Mouse (Mus musculus): ENCODE measurements around the gene Krba1. TPM values are rescaled to one million over a fixed set of nuclear protein-coding genes. Genes with fewer than 3 reads are reported as not detected.

The Krba1 gene
- polyA plus RNA-seq, 1 experiment, result 73.5 TPM

- WGBS, result 94% methylated on average over 6 of the region's 6 CpGs
- no peak overlapping the region for H3K27ac ChIP-seq (ENCODE audit: control insufficient read depth, insufficient read depth, low read length)
- no peaks in the 10 kb centered on the region for H3K27me3 ChIP-seq (ENCODE audit: control insufficient read depth, insufficient read depth, low read length)
- H3K36me3 ChIP-seq (ENCODE audit: control insufficient read depth, insufficient read depth, low read length), result peaks cover 79% of the 10 kb centered on the region
- no peak for DNase-seq
- H3K4me1 ChIP-seq (replicated peaks; ENCODE audit: control insufficient read depth, insufficient read depth, low read length), result no peaks in the 10 kb centered on the region
- TF ChIP-seq POLR2A (IDR thresholded peaks at IDR 0.05; ENCODE audit: control insufficient read depth, extremely low read depth, insufficient read depth, low read length, poor library complexity), result no peak
- TF ChIP-seq CTCF (IDR thresholded peaks at IDR 0.05; ENCODE audit: borderline replicate concordance, control insufficient read depth, extremely low read depth, insufficient read depth, low read length, poor library complexity), result no peak
- H3K4me3 ChIP-seq (ENCODE audit: control insufficient read depth, insufficient read depth, low read length), result no peak overlapping the region
These were observed 16.1 kb downstream of the Krba1 start for GRCm38 (mm10) chr6:48411193-48412092.

DNA sequence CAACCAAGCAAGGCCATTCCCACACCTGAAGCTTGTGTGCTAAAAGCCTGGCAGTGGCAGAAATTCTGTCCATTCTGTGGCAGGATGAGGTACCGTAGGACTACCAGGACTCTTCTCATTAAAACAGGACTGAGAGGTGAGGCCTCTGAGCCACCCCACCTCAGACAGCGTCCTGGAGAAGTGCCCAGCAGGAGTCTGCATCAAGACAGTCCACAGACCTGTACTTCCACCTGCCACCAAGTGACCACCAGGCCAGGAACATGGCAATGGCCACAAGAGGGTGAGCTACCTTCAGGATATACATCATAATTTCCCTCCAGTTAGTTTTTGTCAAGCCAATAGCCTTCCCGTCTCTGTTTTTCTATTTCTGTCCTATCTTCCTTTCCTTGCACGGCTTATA, 16.8 kb downstream of the Krba1 start:
- WGBS, result 95% methylated on average over 4 of the region's 4 CpGs
- no peak for DNase-seq
- H3K4me3 ChIP-seq (ENCODE audit: control insufficient read depth, insufficient read depth, low read length), result no peak overlapping the region
- no peak overlapping the region for H3K27ac ChIP-seq (ENCODE audit: control insufficient read depth, insufficient read depth, low read length)
- H3K4me1 ChIP-seq (replicated peaks; ENCODE audit: control insufficient read depth, insufficient read depth, low read length), result no peaks in the 10 kb centered on the region
- H3K36me3 ChIP-seq (ENCODE audit: control insufficient read depth, insufficient read depth, low read length), result peaks cover 76% of the 10 kb centered on the region
- H3K27me3 ChIP-seq (ENCODE audit: control insufficient read depth, insufficient read depth, low read length), result no peaks in the 10 kb centered on the region
- TF ChIP-seq POLR2A (IDR thresholded peaks at IDR 0.05; ENCODE audit: control insufficient read depth, extremely low read depth, insufficient read depth, low read length, poor library complexity) (no peak), CTCF (IDR thresholded peaks at IDR 0.05; ENCODE audit: borderline replicate concordance, control insufficient read depth, extremely low read depth, insufficient read depth, low read length, poor library complexity) (no peak)

- no peaks in the 10 kb centered on the region for H3K27me3 ChIP-seq (ENCODE audit: control insufficient read depth, insufficient read depth, low read length)
- H3K4me3 ChIP-seq (ENCODE audit: control insufficient read depth, insufficient read depth, low read length), result no peak overlapping the region
- DNase-seq, result no peak
- H3K36me3 ChIP-seq (ENCODE audit: control insufficient read depth, insufficient read depth, low read length), result peaks cover 75% of the 10 kb centered on the region
- TF ChIP-seq CTCF (IDR thresholded peaks at IDR 0.05; ENCODE audit: borderline replicate concordance, control insufficient read depth, extremely low read depth, insufficient read depth, low read length, poor library complexity) (no peak), POLR2A (IDR thresholded peaks at IDR 0.05; ENCODE audit: control insufficient read depth, extremely low read depth, insufficient read depth, low read length, poor library complexity) (no peak)
- whole genome bisulfite sequencing, result 95% methylated on average over 3 of the region's 3 CpGs
- no peaks in the 10 kb centered on the region for H3K4me1 ChIP-seq (replicated peaks; ENCODE audit: control insufficient read depth, insufficient read depth, low read length)
- H3K27ac ChIP-seq (ENCODE audit: control insufficient read depth, insufficient read depth, low read length), result no peak overlapping the region
These were observed 17.3 kb downstream of the Krba1 start for GRCm38 (mm10) chr6:48412662-48413061.

DNA sequence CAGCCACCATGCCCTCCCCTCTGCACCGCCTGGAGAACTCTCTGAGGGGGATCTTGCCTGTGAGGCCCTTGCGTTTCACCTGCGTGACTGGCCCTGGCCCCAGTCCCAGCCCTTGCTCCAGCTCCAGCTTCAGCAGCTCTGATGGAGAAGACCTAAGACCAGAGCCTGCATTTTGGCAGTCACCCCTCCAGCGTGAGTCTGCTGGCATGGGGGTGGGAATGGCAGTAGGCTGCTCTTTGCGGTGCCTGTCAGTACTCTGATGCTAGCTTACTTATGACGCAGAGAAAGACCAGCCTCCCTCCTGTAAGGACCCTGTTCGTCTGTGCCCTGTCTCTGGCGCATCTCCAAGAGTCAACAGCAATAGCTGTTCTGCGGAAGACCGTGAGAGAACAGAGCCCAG, 17.7 kb downstream of the Krba1 start:
- Histone ChIP-seq H3K27me3 (ENCODE audit: control insufficient read depth, insufficient read depth, low read length) (no peaks in the 10 kb centered on the region), H3K36me3 (ENCODE audit: control insufficient read depth, insufficient read depth, low read length) (peaks cover 71% of the 10 kb centered on the region), H3K4me1 (replicated peaks; ENCODE audit: control insufficient read depth, insufficient read depth, low read length) (no peaks in the 10 kb centered on the region), H3K4me3 (ENCODE audit: control insufficient read depth, insufficient read depth, low read length) (no peak overlapping the region), H3K27ac (ENCODE audit: control insufficient read depth, insufficient read depth, low read length) (no peak overlapping the region)
- no peak for DNase-seq
- TF ChIP-seq CTCF (IDR thresholded peaks at IDR 0.05; ENCODE audit: borderline replicate concordance, control insufficient read depth, extremely low read depth, insufficient read depth, low read length, poor library complexity), result no peak
- TF ChIP-seq POLR2A (IDR thresholded peaks at IDR 0.05; ENCODE audit: control insufficient read depth, extremely low read depth, insufficient read depth, low read length, poor library complexity), result no peak
- 93% methylated on average over 10 of the region's 10 CpGs for WGBS

DNA sequence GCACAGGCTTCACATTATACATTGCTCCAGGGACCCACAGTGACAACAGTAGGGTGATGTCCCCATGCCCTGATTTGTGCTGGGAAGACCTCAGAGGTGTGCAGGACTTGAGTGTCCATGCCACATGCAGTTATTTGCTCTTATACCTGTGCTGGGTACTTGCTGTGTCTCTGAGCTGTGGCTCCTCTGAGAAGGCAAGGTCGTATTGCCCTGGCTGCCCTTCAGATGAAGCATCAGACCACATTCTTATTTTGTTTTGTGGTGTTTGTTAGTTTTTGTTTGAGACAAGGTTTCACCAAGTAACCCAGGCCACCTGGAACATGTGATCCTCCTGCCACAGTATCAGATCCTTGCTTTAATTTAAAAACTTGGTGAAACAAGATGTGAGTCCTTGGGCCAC, 19.5 kb downstream of the Krba1 start:
- peaks cover 60% of the 10 kb centered on the region for H3K36me3 ChIP-seq (ENCODE audit: control insufficient read depth, insufficient read depth, low read length)
- no peak for DNase-seq
- H3K4me3 ChIP-seq (ENCODE audit: control insufficient read depth, insufficient read depth, low read length), result no peak overlapping the region
- WGBS, result 100% methylated on average over 1 of the region's 1 CpGs
- no peak for TF ChIP-seq CTCF (IDR thresholded peaks at IDR 0.05; ENCODE audit: borderline replicate concordance, control insufficient read depth, extremely low read depth, insufficient read depth, low read length, poor library complexity)
- TF ChIP-seq POLR2A (IDR thresholded peaks at IDR 0.05; ENCODE audit: control insufficient read depth, extremely low read depth, insufficient read depth, low read length, poor library complexity), result no peak
- no peaks in the 10 kb centered on the region for H3K4me1 ChIP-seq (replicated peaks; ENCODE audit: control insufficient read depth, insufficient read depth, low read length)
- no peak overlapping the region for H3K27ac ChIP-seq (ENCODE audit: control insufficient read depth, insufficient read depth, low read length)
- no peaks in the 10 kb centered on the region for H3K27me3 ChIP-seq (ENCODE audit: control insufficient read depth, insufficient read depth, low read length)

- Histone ChIP-seq H3K36me3 (ENCODE audit: control insufficient read depth, insufficient read depth, low read length) (peaks cover 52% of the 10 kb centered on the region), H3K4me3 (ENCODE audit: control insufficient read depth, insufficient read depth, low read length) (no peak overlapping the region), H3K27me3 (ENCODE audit: control insufficient read depth, insufficient read depth, low read length) (no peaks in the 10 kb centered on the region), H3K27ac (ENCODE audit: control insufficient read depth, insufficient read depth, low read length) (no peak overlapping the region), H3K4me1 (replicated peaks; ENCODE audit: control insufficient read depth, insufficient read depth, low read length) (peaks cover 4% of the 10 kb centered on the region)
- DNase-seq, result no peak
- TF ChIP-seq CTCF (IDR thresholded peaks at IDR 0.05; ENCODE audit: borderline replicate concordance, control insufficient read depth, extremely low read depth, insufficient read depth, low read length, poor library complexity), result no peak
- TF ChIP-seq POLR2A (IDR thresholded peaks at IDR 0.05; ENCODE audit: control insufficient read depth, extremely low read depth, insufficient read depth, low read length, poor library complexity), result no peak
- 97% methylated on average over 7 of the region's 7 CpGs for WGBS
These were observed 20.2 kb downstream of the Krba1 start for GRCm38 (mm10) chr6:48415636-48416035.
